Mouse (Mus musculus) mature B cell (primary cell): Measurements from ENCODE around the gene Aak1.
"Not testable (repeated sequence)": the region's sequence is repeated elsewhere in the genome, so short reads cannot be mapped to it uniquely, and the experiment has no call there.

Experiments used
- in situ Hi-C: fragments of 300-500 bp; cut with MboI; formaldehyde crosslinking; loops from 2 replicates; pipeline ENCODE4 v1.14.3; 2019

The Aak1 gene

GRCm38 (mm10) chr6:86839089-86839488 lies 10.2 kb upstream of the Aak1 start:
- in situ Hi-C loops, result no loop called here

GRCm38 (mm10) chr6:86841949-86842348 lies 7.4 kb upstream of the Aak1 start:
- in situ Hi-C loops, result no loop called here

GRCm38 (mm10) chr6:86843636-86844035 lies 5.7 kb upstream of the Aak1 start:
- in situ Hi-C loops, result no loop called here

GRCm38 (mm10) chr6:86846467-86846866 lies 2.9 kb upstream of the Aak1 start:
- in situ Hi-C loops, result no loop called here

GRCm38 (mm10) chr6:86847816-86848215 lies 1.5 kb upstream of the Aak1 start:
- in situ Hi-C loops, result no loop called here

- in situ Hi-C loops, result no loop called here
Observed at GRCm38 (mm10) chr6:86848580-86848914, 770 bp upstream of the Aak1 start.

- in situ Hi-C loops, result no loop called here
Observed at GRCm38 (mm10) chr6:86849692-86850445, 552 bp downstream of the Aak1 start.

- in situ Hi-C loops, result no loop called here
Observed at GRCm38 (mm10) chr6:86850588-86850987, 1.3 kb downstream of the Aak1 start.

- in situ Hi-C loops, result no loop called here
Observed at GRCm38 (mm10) chr6:86851561-86851960, 2.2 kb downstream of the Aak1 start.

GRCm38 (mm10) chr6:86853928-86854327 lies 4.6 kb downstream of the Aak1 start:
- in situ Hi-C loops, result no loop called here

- in situ Hi-C loops, result no loop called here
Observed at GRCm38 (mm10) chr6:86854941-86855340, 5.6 kb downstream of the Aak1 start.

GRCm38 (mm10) chr6:86858606-86859005 lies 9.3 kb downstream of the Aak1 start:
- in situ Hi-C loops, result no loop called here

GRCm38 (mm10) chr6:86860732-86861463 lies 11.6 kb downstream of the Aak1 start:
- in situ Hi-C loops, result no loop called here

GRCm38 (mm10) chr6:86864358-86864757 lies 15.0 kb downstream of the Aak1 start:
- in situ Hi-C loops, result no loop called here

GRCm38 (mm10) chr6:86870335-86870734 lies 21.0 kb downstream of the Aak1 start:
- in situ Hi-C loops, result no loop called here

- in situ Hi-C loops, result no loop called here
Observed at GRCm38 (mm10) chr6:86871783-86872182, 22.5 kb downstream of the Aak1 start.

- in situ Hi-C loops, result no loop called here
Observed at GRCm38 (mm10) chr6:86874711-86875375, 25.5 kb downstream of the Aak1 start.

GRCm38 (mm10) chr6:86876451-86876850 lies 27.1 kb downstream of the Aak1 start:
- in situ Hi-C loops, result no loop called here

- in situ Hi-C loops, result not testable (repeated sequence)
Observed at GRCm38 (mm10) chr6:86878656-86879055, 29.3 kb downstream of the Aak1 start.

- in situ Hi-C loops, result no loop called here
Observed at GRCm38 (mm10) chr6:86879314-86879713, 30.0 kb downstream of the Aak1 start.

GRCm38 (mm10) chr6:86884230-86884629 lies 34.9 kb downstream of the Aak1 start:
- in situ Hi-C loops, result no loop called here

GRCm38 (mm10) chr6:86884746-86885145 lies 35.4 kb downstream of the Aak1 start:
- in situ Hi-C loops, result no loop called here
